Mouse (Mus musculus) midbrain, embryonic 15.5 days (tissue): Measurements from ENCODE around the gene Gss. TPM values are rescaled to one million over a fixed set of nuclear protein-coding genes. Genes with fewer than 3 reads are reported as not detected.
A peak's percentile ranks its signal among the peaks of the same experiment; 100 is the strongest.

Source experiments
- ATAC-seq: fragments of 200-750 bp; cut with Nextera tagmentation; replicated peaks from 2 replicates; pipeline ENCODE4 v1.8.0; 2017; ENCODE audit warnings: moderate TSS enrichment
- H3K27ac ChIP-seq: fragments of 300-500 bp; sonication (generic); 2 replicates; pipeline ENCODE4 v1.5.1; 2015; ENCODE audit warnings: mild to moderate bottlenecking, inconsistent platforms
- H3K27me3 ChIP-seq: fragments of 300-500 bp; sonication (generic); replicated peaks from 2 replicates; pipeline ENCODE4 v1.6.1; 2015; ENCODE audit warnings: inconsistent platforms
- H3K36me3 ChIP-seq: fragments of 300-500 bp; sonication (generic); replicated peaks from 2 replicates; pipeline ENCODE4 v1.6.1; 2015; ENCODE audit warnings: inconsistent platforms
- H3K4me1 ChIP-seq: fragments of 300-500 bp; sonication (generic); 2 replicates; pipeline ENCODE4 v1.6.1; 2015; ENCODE audit warnings: inconsistent platforms
- H3K4me2 ChIP-seq: fragments of 300-500 bp; sonication (generic); 2 replicates; pipeline ENCODE4 v1.6.1; 2015; ENCODE audit warnings: inconsistent platforms, mild to moderate bottlenecking, moderate library complexity
- H3K4me3 ChIP-seq: fragments of 300-500 bp; sonication (generic); 2 replicates; pipeline ENCODE4 v1.5.1; 2015; ENCODE audit warnings: mild to moderate bottlenecking, inconsistent platforms
- H3K9ac ChIP-seq: fragments of 300-500 bp; sonication (generic); 2 replicates; pipeline ENCODE4 v1.6.1; 2015; ENCODE audit warnings: mild to moderate bottlenecking, inconsistent platforms
- H3K9me3 ChIP-seq: fragments of 300-500 bp; sonication (generic); 2 replicates; pipeline ENCODE4 v1.6.1; 2016; ENCODE audit warnings: inconsistent platforms
- WGBS: fragments of 180-500 bp; shearing (Covaris S2); methylation state at CpG from one replicate; pipeline ENCODE4 v1.1.7; 2015; ENCODE audit warnings: mixed read lengths; 5-methylcytosine and 5-hydroxymethylcytosine counted together
- polyA plus RNA-seq: library from polyadenylated mRNA; unstranded; fragments of >200 nt; fragmentation: Nextera tagmentation; extraction: Ambion mirVana; gene quantifications from 2 replicates; pipeline ENCODE4 v1.2.1, GENCODE M21; 2015

Gene Gss
- 15.3 and 16.3 TPM in 2 replicates for polyA plus RNA-seq

DNA sequence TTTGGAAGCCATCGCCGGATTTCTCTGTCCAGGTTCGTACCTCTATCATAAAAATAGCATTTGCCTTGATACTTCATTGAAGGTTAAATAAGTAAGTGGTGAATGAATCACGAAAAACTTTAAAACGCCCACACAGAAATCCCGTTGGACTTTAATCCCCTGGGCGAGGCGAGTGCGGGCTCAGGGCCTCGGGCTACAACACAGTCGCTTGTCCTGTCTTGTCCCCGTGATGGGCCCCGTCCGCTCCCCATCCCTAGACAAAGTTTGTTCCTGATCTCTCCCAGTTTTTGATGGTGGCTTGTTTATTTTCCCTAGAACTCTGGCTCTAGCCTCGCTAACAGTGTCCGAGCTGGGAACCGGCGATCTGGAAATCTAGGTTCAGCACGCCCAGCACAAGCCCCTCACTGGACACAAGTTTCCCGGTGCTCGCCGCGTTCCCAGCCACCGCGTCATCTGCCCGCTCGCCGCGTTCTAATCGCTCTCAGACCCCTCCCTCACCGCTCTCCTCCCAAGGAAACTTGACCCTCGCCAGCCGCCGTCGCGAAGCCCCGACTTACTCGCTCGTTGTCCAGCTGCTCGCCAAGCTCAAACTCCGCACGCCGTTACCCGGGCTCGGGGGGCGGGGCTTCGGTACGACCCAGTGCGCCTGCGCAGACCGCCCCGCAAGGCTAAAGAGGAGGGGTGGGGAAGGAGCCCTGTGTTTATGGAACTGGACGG is at the start of gene Gss:
Gss (minus strand) TSS at position 674 of the 717 bp plus-strand sequence.
- ATAC-seq = peak; percentile 93
- Histone ChIP-seq H3K9me3 (no peaks in the 10 kb centered on the region), H3K4me3 (peak within 1 kb of the TSS; percentile 68), H3K9ac (peak within 1 kb of the TSS; percentile 61), H3K4me1 (peaks cover 12% of the 10 kb centered on the region), H3K36me3 (no peaks in the 10 kb centered on the region), H3K4me2 (peak within 1 kb of the TSS; percentile 90), H3K27ac (peak within 1 kb of the TSS; percentile 77), H3K27me3 (no peaks in the 10 kb centered on the region)
- WGBS = under 1% methylated on average over 53 of the region's 53 CpGs

DNA sequence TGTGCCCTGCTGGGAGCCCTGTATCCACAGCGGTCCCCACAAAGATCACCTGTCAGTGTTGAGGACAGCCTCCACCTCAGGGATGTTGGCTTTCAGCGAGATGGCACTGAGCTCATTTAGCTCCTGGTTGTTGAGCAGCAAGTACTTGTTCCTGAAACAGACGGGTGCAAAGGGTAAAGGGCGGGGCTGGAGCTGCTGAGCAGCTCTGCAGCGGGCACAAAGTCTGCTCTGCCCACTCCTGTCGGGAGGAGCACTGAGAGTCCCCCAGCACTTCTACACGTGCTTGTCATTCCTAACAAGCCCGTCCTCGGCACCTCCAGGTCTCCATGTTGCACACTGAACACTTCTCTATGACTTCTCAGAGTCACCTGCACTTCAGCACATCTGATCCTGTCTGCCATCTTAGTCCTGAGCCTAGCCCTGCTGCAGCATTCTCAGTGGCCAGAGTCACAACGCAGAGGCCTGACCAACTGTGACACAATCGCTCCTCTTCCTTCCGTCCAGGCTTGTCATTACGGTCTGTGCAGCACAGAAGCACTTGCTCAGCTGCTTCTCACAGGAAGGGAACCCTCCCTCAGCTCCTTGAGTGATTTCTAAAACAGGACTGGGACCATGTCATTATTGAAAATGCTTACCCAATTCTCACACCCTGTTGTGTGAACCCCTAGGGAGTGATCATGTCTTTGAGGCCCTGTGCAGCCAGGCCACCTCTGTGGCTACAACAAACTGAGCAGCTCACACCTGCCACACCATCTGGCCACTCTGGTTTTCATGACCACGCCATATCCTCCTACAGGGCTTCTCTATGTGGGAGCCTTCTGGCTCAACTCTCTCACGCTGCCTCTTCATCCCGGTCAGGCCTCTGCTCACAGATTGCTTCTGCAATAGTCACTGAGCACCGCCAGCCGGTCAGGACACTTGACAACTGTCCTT is 49.2 kb upstream of the Gss start:
- no peaks in the 10 kb centered on the region for H3K27me3 ChIP-seq
- no peak overlapping the region for H3K4me2 ChIP-seq
- no peak overlapping the region for H3K27ac ChIP-seq
- peaks cover 50% of the 10 kb centered on the region for H3K36me3 ChIP-seq
- no peaks in the 10 kb centered on the region for H3K9me3 ChIP-seq
- H3K4me3 ChIP-seq = no peak overlapping the region
- H3K4me1 ChIP-seq = no peaks in the 10 kb centered on the region
- ATAC-seq = no peak
- 73% methylated on average over 18 of the region's 18 CpGs for WGBS
- H3K9ac ChIP-seq = no peak overlapping the region

DNA sequence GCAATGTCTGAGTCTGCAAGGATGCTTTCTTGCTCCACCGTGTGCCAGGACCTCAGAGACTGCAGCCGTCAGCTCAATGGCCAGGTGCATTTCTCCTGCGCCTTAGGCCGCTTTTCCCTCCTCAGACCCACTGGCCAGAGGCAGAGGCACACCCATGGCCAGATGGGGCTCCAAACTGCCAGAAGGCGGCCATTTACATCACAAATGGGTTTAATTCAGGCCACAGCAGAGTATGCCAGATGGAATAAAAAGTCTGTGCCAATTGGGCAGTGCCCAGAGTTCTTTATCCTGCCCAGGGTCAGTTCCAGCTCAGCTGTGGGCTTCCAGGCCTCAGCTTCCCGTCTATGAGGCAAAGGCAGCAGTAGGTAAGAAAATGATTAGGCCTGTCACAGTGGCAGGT is 48.0 kb upstream of the Gss start:
- H3K4me2 ChIP-seq = no peak overlapping the region
- ATAC-seq = no peak
- no peaks in the 10 kb centered on the region for H3K9me3 ChIP-seq
- no peaks in the 10 kb centered on the region for H3K27me3 ChIP-seq
- H3K4me1 ChIP-seq = no peaks in the 10 kb centered on the region
- no peak overlapping the region for H3K4me3 ChIP-seq
- 66% methylated on average over 6 of the region's 6 CpGs for WGBS
- no peak overlapping the region for H3K27ac ChIP-seq
- H3K36me3 ChIP-seq = peaks cover 56% of the 10 kb centered on the region
- no peak overlapping the region for H3K9ac ChIP-seq

DNA sequence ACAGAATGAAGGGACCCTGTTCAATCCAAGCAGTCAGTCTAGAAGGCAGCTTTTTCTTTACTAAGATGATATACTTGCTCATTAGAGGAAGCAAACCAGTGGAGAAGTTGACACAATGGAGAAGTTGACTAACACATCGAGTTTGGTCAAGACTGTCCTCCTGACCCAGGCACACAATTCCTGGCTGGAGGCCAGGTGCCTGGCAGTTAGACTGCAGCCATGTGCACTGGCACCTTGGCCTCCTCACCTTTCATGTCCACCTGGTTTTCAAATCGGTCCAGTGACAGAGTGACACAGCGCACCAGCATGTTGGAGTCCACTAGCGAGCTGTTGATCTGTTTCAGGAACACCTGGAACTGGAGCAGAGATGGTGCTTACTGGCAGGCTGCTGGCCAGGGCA is 44.8 kb upstream of the Gss start:
- Histone ChIP-seq H3K9me3 (no peaks in the 10 kb centered on the region), H3K27me3 (peaks cover 13% of the 10 kb centered on the region), H3K36me3 (peaks cover 56% of the 10 kb centered on the region), H3K4me2 (no peak overlapping the region), H3K27ac (no peak overlapping the region), H3K9ac (no peak overlapping the region), H3K4me3 (no peak overlapping the region), H3K4me1 (no peaks in the 10 kb centered on the region)
- ATAC-seq = no peak
- 90% methylated on average over 4 of the region's 4 CpGs for WGBS

DNA sequence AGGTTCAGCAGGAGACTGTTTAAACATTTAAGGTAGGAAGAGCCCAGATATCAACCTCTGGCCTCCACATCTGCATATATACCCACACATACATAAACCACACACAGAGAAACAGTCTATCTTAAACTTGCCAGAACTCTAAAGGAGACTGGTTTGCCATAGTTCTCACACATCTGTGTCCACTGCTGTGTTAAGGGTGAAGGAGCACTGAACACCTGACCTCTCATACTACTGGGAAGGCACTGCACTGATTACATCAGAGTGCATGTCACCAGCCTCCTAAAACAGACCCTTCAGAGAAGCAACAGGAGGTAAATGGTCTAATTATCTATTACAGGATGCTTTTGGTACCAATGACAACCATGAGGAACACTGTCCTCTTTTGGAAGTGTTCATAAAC is 44.3 kb upstream of the Gss start:
- no peak overlapping the region for H3K27ac ChIP-seq
- H3K4me3 ChIP-seq = no peak overlapping the region
- no peak for ATAC-seq
- no peak overlapping the region for H3K9ac ChIP-seq
- no peak overlapping the region for H3K4me2 ChIP-seq
- H3K4me1 ChIP-seq = no peaks in the 10 kb centered on the region
- H3K9me3 ChIP-seq = no peaks in the 10 kb centered on the region
- H3K36me3 ChIP-seq = peaks cover 56% of the 10 kb centered on the region
- H3K27me3 ChIP-seq = peaks cover 19% of the 10 kb centered on the region

DNA sequence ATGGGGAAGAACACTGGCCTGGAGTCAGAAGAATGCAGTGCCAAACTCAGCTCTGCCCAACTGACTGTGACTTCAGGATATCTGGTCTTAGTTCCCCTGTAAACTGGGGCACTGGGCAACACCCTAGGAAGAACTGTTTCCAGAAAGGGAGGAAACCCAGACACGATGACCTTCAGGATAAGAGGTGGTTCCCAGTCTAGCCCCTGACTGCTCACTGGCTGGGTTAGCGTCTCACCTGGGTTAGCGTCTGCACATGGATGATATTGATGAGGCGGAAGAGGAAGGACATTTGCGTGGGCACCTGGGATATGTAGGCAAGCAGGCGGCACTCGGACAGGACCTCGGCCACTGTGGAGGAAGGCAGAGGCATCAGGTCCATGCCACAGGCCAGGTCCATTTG is 43.4 kb upstream of the Gss start:
- no peak overlapping the region for H3K4me2 ChIP-seq
- H3K4me3 ChIP-seq = no peak overlapping the region
- no peaks in the 10 kb centered on the region; the same call in 1 of the 2 replicates for H3K4me1 ChIP-seq
- H3K27me3 ChIP-seq = peaks cover 28% of the 10 kb centered on the region
- H3K27ac ChIP-seq = no peak overlapping the region
- WGBS = 93% methylated on average over 8 of the region's 8 CpGs
- H3K9me3 ChIP-seq = no peaks in the 10 kb centered on the region
- no peak for ATAC-seq
- no peak overlapping the region for H3K9ac ChIP-seq
- H3K36me3 ChIP-seq = peaks cover 55% of the 10 kb centered on the region

DNA sequence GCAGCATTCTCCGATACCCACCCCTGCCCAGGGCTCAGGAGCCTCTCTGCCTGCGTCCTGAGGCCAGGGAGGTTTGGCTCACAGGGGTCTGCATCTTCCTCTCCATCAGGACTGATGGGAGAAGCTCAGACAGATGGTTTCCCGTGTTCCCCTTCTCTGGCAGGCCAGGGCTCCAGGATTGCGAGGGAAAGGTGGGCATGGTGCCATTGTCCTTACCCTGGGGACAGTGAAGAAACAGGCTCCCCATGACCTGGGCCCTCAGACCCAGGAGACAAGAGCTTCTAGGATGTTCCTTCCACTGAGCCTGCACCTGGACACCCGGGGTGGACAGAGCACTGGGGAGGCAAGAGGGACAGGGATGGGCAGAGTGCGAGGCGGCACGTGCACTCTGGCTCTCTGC is 42.0 kb upstream of the Gss start:
- no peak for ATAC-seq
- Histone ChIP-seq H3K27me3 (peaks cover 41% of the 10 kb centered on the region), H3K9ac (no peak overlapping the region), H3K27ac (no peak overlapping the region), H3K36me3 (peaks cover 51% of the 10 kb centered on the region), H3K9me3 (no peaks in the 10 kb centered on the region), H3K4me2 (no peak overlapping the region), H3K4me3 (no peak overlapping the region), H3K4me1 (peaks cover 8% of the 10 kb centered on the region)
- 87% methylated on average over 8 of the region's 8 CpGs for WGBS

DNA sequence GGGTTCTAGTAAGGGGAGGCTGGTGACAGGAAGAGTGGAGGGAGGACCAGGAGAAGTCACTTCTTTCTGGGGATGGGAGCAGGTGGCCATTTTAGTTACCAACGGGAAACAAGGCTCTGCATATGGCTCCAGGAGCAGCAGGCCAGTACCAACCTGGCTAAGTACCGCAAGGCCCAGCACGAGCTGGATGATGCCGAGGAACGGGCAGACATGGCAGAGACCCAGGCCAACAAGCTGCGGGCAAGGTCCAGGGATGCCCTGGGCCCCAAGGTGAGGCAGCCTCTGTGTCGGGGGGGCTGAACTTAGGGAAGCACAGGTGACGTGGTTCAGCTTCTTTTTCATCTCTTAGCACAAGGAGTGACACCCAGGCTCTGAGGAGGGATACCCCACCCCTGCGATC is 41.1 kb upstream of the Gss start:
- Histone ChIP-seq H3K27ac (no peak overlapping the region), H3K9me3 (no peaks in the 10 kb centered on the region), H3K4me2 (no peak overlapping the region), H3K9ac (no peak overlapping the region), H3K4me1 (peaks cover 16% of the 10 kb centered on the region), H3K36me3 (peaks cover 51% of the 10 kb centered on the region), H3K4me3 (no peak overlapping the region), H3K27me3 (peaks cover 45% of the 10 kb centered on the region)
- no peak for ATAC-seq
- 90% methylated on average over 9 of the region's 9 CpGs for WGBS

DNA sequence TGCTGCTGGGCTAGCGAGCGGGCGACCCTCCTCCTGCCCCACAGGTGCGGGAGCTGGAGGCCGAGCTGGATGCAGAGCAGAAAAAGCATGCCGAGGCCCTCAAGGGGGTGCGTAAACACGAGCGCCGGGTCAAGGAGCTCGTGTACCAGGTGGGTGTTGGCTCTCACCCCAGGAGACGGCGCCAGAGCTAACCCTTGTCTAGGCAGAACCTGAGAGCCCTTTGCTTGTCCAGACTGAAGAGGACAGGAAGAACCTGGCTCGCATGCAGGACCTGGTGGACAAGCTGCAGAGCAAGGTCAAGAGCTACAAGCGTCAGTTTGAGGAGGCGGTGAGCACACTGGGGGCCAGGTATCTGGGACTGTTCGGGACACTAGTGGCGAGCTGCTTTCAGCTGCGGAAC is 40.5 kb upstream of the Gss start:
- H3K27ac ChIP-seq = no peak overlapping the region
- no peak for ATAC-seq
- H3K27me3 ChIP-seq = peaks cover 51% of the 10 kb centered on the region
- H3K4me1 ChIP-seq = peaks cover 17% of the 10 kb centered on the region
- no peak overlapping the region for H3K4me3 ChIP-seq
- WGBS = 71% methylated on average over 19 of the region's 19 CpGs
- no peak overlapping the region for H3K4me2 ChIP-seq
- no peak overlapping the region for H3K9ac ChIP-seq
- no peaks in the 10 kb centered on the region for H3K9me3 ChIP-seq
- H3K36me3 ChIP-seq = peaks cover 45% of the 10 kb centered on the region

DNA sequence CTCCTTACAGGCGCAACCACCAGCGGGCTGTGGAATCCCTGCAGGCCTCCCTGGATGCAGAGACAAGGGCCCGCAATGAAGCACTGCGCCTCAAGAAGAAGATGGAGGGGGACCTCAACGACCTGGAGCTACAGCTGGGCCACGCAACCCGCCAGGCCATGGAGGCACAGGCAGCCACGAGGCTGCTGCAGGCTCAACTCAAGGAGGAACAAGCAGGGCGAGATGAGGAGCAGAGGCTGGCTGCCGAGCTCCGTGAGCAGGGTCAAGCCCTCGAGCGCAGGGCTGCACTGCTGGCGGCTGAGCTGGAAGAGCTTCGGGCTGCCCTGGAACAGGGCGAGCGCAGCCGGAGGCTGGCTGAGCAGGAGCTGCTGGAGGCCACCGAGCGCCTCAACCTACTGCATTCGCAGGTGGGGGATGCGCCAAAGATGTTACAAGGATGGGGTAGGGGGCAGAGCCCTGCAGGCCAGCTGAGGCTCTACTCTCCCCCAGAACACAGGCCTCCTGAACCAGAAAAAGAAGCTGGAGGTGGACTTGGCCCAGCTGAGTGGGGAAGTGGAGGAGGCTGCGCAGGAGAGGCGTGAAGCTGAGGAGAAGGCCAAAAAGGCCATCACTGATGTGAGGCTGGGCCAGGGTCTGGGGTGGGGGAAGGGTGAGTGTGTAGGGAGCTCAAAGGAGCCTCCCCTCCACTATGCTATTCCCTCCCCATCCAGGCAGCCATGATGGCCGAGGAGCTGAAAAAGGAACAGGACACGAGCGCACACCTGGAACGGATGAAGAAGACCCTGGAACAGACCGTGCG is 39.7 kb upstream of the Gss start:
- Histone ChIP-seq H3K4me3 (no peak overlapping the region), H3K9me3 (no peaks in the 10 kb centered on the region), H3K27ac (no peak overlapping the region), H3K27me3 (peaks cover 59% of the 10 kb centered on the region), H3K4me1 (peaks cover 17% of the 10 kb centered on the region), H3K4me2 (no peak overlapping the region), H3K9ac (no peak overlapping the region), H3K36me3 (peaks cover 39% of the 10 kb centered on the region)
- WGBS = 73% methylated on average over 30 of the region's 30 CpGs
- ATAC-seq = no peak

DNA sequence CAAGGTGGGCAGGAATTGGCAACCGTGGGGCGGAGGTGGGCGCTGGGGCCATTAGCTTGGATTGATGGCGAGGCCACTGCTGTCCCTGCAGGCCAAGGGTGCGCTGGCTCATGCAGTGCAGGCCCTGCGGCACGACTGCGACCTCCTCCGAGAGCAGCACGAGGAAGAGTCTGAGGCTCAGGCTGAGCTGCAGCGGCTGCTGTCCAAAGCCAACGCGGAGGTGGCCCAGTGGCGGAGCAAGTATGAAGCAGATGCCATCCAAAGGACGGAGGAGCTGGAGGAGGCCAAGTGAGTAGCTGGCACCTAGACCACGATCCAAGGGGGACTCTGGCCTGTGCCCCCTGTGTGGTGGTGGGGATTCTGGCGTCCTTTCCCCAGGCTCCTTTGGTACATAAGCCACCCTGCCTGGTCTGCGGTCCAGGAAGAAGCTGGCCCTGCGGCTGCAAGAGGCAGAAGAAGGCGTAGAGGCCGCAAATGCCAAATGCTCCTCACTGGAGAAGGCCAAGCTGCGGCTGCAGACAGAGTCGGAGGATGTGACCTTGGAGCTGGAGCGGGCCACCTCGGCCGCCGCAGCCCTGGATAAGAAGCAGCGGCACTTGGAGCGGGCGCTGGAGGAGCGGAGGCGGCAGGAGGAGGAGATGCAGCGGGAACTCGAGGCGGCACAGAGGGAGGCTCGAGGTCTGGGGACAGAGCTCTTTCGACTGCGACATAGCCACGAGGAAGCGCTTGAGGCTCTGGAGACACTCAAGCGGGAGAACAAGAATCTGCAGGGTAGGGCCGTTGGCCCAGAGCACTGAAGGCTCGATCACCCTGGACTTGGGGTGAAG is 38.2 kb upstream of the Gss start:
- Histone ChIP-seq H3K27ac (no peak overlapping the region), H3K4me3 (no peak overlapping the region), H3K4me1 (peaks cover 17% of the 10 kb centered on the region), H3K9ac (no peak overlapping the region), H3K36me3 (peaks cover 26% of the 10 kb centered on the region), H3K9me3 (no peaks in the 10 kb centered on the region), H3K27me3 (peaks cover 60% of the 10 kb centered on the region), H3K4me2 (no peak overlapping the region)
- 21% methylated on average over 43 of the region's 43 CpGs for WGBS
- no peak for ATAC-seq
